Mouse (Mus musculus) erythroblast, embryonic 14.5 days (primary cell): ENCODE data around the gene Psmc2.

ENCODE experiments used
- GATA1 ChIP-seq: IDR thresholded peaks from 2 replicates; pipeline ENCODE4 v1.6.1; 2012; ENCODE audit warnings: low read length, inconsistent platforms, mixed read lengths
- TAL1 ChIP-seq: IDR thresholded peaks from 3 replicates; pipeline ENCODE4 v1.6.1; 2012; ENCODE audit warnings: low read length, inconsistent platforms, mixed read lengths

DNA sequence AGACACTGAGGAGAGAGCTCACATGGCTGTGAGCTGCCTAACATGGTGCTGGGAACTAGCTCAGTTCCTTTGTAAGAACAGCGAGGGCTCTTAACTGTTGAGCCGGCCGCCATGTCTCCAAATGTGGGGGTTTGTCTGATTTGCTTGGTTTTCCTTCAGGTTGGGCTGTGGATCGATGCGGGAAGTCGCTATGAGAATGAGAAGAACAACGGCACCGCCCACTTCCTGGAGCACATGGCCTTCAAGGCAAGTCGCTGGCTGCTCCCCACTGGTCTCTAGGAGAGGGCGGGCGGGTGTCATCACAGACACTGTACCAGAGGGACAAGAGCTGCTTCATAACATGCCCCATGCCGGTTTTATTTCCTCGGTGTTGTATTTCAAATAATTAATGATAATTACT is 45.2 kb upstream of the Psmc2 start:
- TF ChIP-seq GATA1, result no peak
- no peak for TF ChIP-seq TAL1
